Mouse (Mus musculus) Patski (cell line): Measurements from ENCODE around the gene Kcnc1. TPM values are rescaled to one million over a fixed set of nuclear protein-coding genes. Genes with fewer than 3 reads are reported as not detected.

ENCODE experiments used
- ATAC-seq: fragments of 100-300 bp; one replicate; pipeline ENCODE4 v1.8.0; 2021
- CTCF ChIA-PET: fragments of 350-600 bp; sonication (Branson Sonifier 250); formaldehyde crosslinking; loops from one replicate; lab custom pipeline; 2022; ENCODE audit warnings: inconsistent platforms; lab: Charles Lee
- POLR2A ChIA-PET: fragments of 350-600 bp; sonication (Branson Sonifier 250); formaldehyde crosslinking; loops from one replicate; lab custom pipeline; 2022; ENCODE audit warnings: antibody characterized with exemption, inconsistent platforms; lab: Charles Lee
- DNase-seq: peaks from one replicate; pipeline ENCODE4 v3.0.0-alpha.2; 2011; ENCODE audit warnings: low read depth, low spot score
- H3K27me3 ChIP-seq: fragments of 371-371 bp; one replicate; pipeline ENCODE4 v1.5.1; 2021
- CTCF ChIP-seq: fragments of 100-300 bp; IDR thresholded peaks from one replicate; pipeline ENCODE4 v1.5.1; 2021
- in situ Hi-C: fragments of 300-500 bp; cut with MboI; formaldehyde crosslinking; loops from 3 replicates; pipeline ENCODE4 v1.11.1; 2018; ENCODE audit warnings: low pct_unique_long_range_greater_than_20kb, mixed read lengths
- polyA plus RNA-seq: library from polyadenylated mRNA; unstranded; gene quantifications from one replicate; pipeline ENCODE4 v1.2.3, GENCODE M21; 2021

The Kcnc1 gene
- polyA plus RNA-seq, 1 experiment from 2014 or later, result 0.01 TPM

- in situ Hi-C loops, result no loop called here
- DNase-seq (no peak), ATAC-seq (no peak)
- peaks cover 18% of the 10 kb centered on the region for H3K27me3 ChIP-seq
- TF ChIP-seq CTCF, result no peak
- ChIA-PET CTCF (no interaction called here), POLR2A (no interaction called here)
These were observed 7.6 kb downstream of the Kcnc1 start for GRCm38 (mm10) chr7:46403616-46404485.

GRCm38 (mm10) chr7:46404756-46405155 lies 8.5 kb downstream of the Kcnc1 start:
- POLR2A ChIA-PET, result no interaction called here
- peaks cover 14% of the 10 kb centered on the region for H3K27me3 ChIP-seq
- CTCF ChIA-PET, result interaction anchor here (1.1 kb wide), 1 partner anchor 201 kb away, joined by 3 read pairs; no protein-coding TSS in a partner anchor
- in situ Hi-C loops, result no loop called here
- no peak for TF ChIP-seq CTCF
- ATAC-seq (no peak), DNase-seq (no peak)

- DNase-seq (no peak), ATAC-seq (no peak)
- no peak for TF ChIP-seq CTCF
- CTCF ChIA-PET, result no interaction called here
- H3K27me3 ChIP-seq, result peaks cover 8% of the 10 kb centered on the region
- in situ Hi-C loops, result no loop called here
- POLR2A ChIA-PET, result no interaction called here
These were observed 12.3 kb downstream of the Kcnc1 start for GRCm38 (mm10) chr7:46408606-46409005.

GRCm38 (mm10) chr7:46409204-46409789 lies 13.0 kb downstream of the Kcnc1 start:
- DNase-seq (no peak), ATAC-seq (no peak)
- H3K27me3 ChIP-seq, result peaks cover 7% of the 10 kb centered on the region
- ChIA-PET POLR2A (no interaction called here), CTCF (interaction anchor here (0.7 to 2.4 kb wide), 2 partner anchors 14 to 16 kb away, joined by 3 to 8 read pairs; no protein-coding TSS in a partner anchor)
- in situ Hi-C loops, result no loop called here
- TF ChIP-seq CTCF, result no peak

- no peak for DNase-seq
- ChIA-PET CTCF (interaction anchor here (2.4 kb wide), 1 partner anchor 13 kb away, joined by 8 read pairs; no protein-coding TSS in a partner anchor), POLR2A (no interaction called here)
- no peak for TF ChIP-seq CTCF
- in situ Hi-C loops, result no loop called here
- no peak for ATAC-seq
- H3K27me3 ChIP-seq, result peaks cover 5% of the 10 kb centered on the region
These were observed 14.4 kb downstream of the Kcnc1 start for GRCm38 (mm10) chr7:46410727-46411126.

- CTCF ChIA-PET, result no interaction called here
- POLR2A ChIA-PET, result interaction anchor here (0.6 kb wide), 1 partner anchor 29 kb away, joined by 3 read pairs; no protein-coding TSS in a partner anchor
- H3K27me3 ChIP-seq, result peaks cover 5% of the 10 kb centered on the region
- in situ Hi-C loops, result no loop called here
- TF ChIP-seq CTCF, result no peak
- ATAC-seq (no peak), DNase-seq (no peak)
These were observed 16.5 kb downstream of the Kcnc1 start for GRCm38 (mm10) chr7:46412823-46413222.

GRCm38 (mm10) chr7:46413959-46414725 lies 17.8 kb downstream of the Kcnc1 start:
- ATAC-seq, result no peak

GRCm38 (mm10) chr7:46415818-46416425 lies 19.6 kb downstream of the Kcnc1 start:
- POLR2A ChIA-PET, result no interaction called here
- TF ChIP-seq CTCF, result no peak
- CTCF ChIA-PET, result no interaction called here
- H3K27me3 ChIP-seq, result peaks cover 5% of the 10 kb centered on the region
- no peak for DNase-seq
- ATAC-seq, result peak; percentile 25
- in situ Hi-C loops, result no loop called here

More at GRCm38 (mm10) chr7:46413959-46414725, 17.8 kb downstream of the Kcnc1 start:
- H3K27me3 ChIP-seq, result peaks cover 5% of the 10 kb centered on the region
- ChIA-PET POLR2A (no interaction called here), CTCF (no interaction called here)
- TF ChIP-seq CTCF, result no peak
- in situ Hi-C loops, result no loop called here
- DNase-seq, result no peak

GRCm38 (mm10) chr7:46417467-46417866 lies 21.2 kb downstream of the Kcnc1 start:
- H3K27me3 ChIP-seq, result peaks cover 8% of the 10 kb centered on the region
- CTCF ChIA-PET, result interaction anchor here (1.5 kb wide), 1 partner anchor 118 kb away, joined by 3 read pairs; no protein-coding TSS in a partner anchor

GRCm38 (mm10) chr7:46418102-46418622 lies 21.9 kb downstream of the Kcnc1 start:
- H3K27me3 ChIP-seq, result peaks cover 8% of the 10 kb centered on the region
- ChIA-PET POLR2A (no interaction called here), CTCF (interaction anchor here (0.7 to 1.6 kb wide), 3 partner anchors 26 to 117 kb away, joined by 3 read pairs; no protein-coding TSS in a partner anchor)
- TF ChIP-seq CTCF, result no peak
- ATAC-seq, result no peak
- in situ Hi-C loops, result no loop called here
- DNase-seq, result no peak

More at GRCm38 (mm10) chr7:46417467-46417866, 21.2 kb downstream of the Kcnc1 start:
- in situ Hi-C loops, result no loop called here
- no peak for TF ChIP-seq CTCF
- no peak for DNase-seq
- no peak for ATAC-seq
- POLR2A ChIA-PET, result no interaction called here
